Mouse (Mus musculus): ENCODE data around the gene Sspn. TPM values are rescaled to one million over a fixed set of nuclear protein-coding genes. Genes with fewer than 3 reads are reported as not detected.

Sspn gene
- polyA plus RNA-seq, 1 experiment from 2014 or later: 7.4 TPM

DNA sequence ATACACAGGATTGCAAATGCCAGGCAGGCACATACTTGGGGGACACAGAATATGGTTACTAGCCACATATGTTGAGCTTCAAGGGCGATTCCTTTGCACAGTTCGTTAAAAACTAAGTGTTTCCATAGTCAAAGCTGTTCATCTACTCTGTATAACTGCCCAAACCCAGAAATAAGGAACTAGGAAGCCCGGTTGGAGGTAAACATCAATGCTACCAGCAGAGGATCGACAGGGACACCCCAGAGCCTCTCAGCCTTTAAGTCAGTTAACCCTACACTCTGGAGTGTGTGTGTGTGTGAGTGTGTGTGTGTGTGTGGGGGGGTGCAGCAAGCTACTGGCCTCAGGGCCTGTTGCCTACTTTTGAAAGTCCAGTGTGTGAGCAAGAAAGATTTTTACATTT lies 21.5 kb upstream of the Sspn start:
- H3K9ac ChIP-seq: no peak overlapping the region
- no peaks in the 10 kb centered on the region for H3K27me3 ChIP-seq (ENCODE audit: insufficient read depth, low read length)
- H3K27ac ChIP-seq (ENCODE audit: low read depth): no peak overlapping the region
- no peaks in the 10 kb centered on the region for H3K4me1 ChIP-seq (ENCODE audit: insufficient read depth)
- TF ChIP-seq CTCF (IDR thresholded peaks at IDR 0.05; ENCODE audit: low read depth): no peak
- DNase-seq: no peak
- WGBS: 69% methylated on average over 4 of the region's 4 CpGs
- no peak overlapping the region for H3K4me3 ChIP-seq (ENCODE audit: low read depth, low read length)
- H3K9me3 ChIP-seq (ENCODE audit: low read depth, low read length): no peaks in the 10 kb centered on the region
- no peaks in the 10 kb centered on the region for H3K36me3 ChIP-seq (ENCODE audit: insufficient read depth)
- no peak for ATAC-seq (ENCODE audit: insufficient read depth)
- no peak overlapping the region for H3K4me2 ChIP-seq

DNA sequence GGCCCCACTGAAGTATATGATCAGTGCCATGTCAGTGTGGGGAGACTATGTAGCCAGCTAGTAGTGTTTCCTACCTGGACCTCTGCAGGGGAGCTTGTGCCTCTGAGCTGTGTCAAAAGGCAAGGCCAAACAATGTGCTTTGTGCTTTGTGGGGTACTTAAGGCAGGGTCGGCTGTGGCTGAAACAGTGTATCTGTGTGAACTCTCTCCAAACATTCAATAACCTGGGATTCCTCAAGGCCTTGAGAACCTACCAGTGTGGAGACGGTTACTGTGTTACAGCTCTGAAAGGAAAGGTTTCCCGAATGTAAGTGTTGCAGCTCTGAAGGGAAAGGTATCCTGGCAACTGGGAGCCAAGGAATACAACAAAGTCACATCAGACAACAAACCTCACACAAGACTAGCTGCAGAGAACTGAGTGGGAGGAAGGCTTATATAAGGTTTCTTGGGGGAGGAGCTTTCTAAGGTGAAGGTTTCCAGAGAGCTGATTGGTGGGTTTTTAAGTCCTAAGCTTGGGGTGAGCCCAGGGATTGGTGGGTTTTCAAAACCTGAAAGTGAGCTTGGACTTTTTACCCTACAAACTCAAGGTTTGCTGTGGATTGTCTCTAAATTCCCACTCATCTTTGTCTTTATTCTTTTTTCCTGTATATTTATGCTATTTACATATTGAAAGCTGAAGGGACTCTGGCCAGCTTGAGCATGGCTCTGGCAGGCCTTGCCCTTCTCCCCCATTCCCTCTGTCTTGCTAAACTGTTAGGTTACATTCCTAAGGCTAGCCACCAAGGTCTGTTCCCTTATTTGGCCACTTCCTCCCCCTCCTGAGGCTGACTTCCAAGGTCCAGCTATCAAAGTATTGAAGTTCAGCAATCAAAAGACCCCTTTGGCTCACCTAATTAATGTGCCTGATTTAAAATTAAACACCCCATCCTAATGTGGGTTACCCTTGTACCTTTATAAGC lies 20.7 kb upstream of the Sspn start:
- Histone ChIP-seq H3K4me3 (ENCODE audit: low read depth, low read length) (no peak overlapping the region), H3K9ac (no peak overlapping the region), H3K4me1 (ENCODE audit: insufficient read depth) (no peaks in the 10 kb centered on the region), H3K27me3 (ENCODE audit: insufficient read depth, low read length) (no peaks in the 10 kb centered on the region), H3K36me3 (ENCODE audit: insufficient read depth) (no peaks in the 10 kb centered on the region), H3K4me2 (no peak overlapping the region), H3K9me3 (ENCODE audit: low read depth, low read length) (no peaks in the 10 kb centered on the region), H3K27ac (ENCODE audit: low read depth) (no peak overlapping the region)
- 62% methylated on average over 3 of the region's 3 CpGs for WGBS
- TF ChIP-seq CTCF (IDR thresholded peaks at IDR 0.05; ENCODE audit: low read depth): no peak
- ATAC-seq (ENCODE audit: insufficient read depth) (no peak), DNase-seq (no peak)

DNA sequence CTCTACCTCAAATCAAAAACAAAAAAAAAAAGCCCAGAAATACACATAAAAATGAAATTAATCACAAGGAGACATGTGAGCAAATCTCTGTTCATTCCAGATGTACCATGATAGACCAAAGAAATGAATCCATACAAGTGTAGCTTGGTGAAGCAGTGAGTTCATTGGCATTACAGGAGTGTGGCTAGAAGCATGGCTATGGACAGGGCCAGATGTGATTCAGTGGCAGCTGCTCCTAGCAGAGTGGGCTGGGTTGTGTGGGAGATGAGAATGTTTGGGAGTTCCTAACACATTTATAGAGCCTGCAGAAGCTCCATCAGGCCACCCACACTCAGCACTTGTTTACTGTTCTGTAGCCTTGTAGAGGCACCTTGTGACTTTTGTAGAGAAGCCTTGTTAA lies 19.2 kb upstream of the Sspn start:
- no peak for ATAC-seq (ENCODE audit: insufficient read depth)

DNA sequence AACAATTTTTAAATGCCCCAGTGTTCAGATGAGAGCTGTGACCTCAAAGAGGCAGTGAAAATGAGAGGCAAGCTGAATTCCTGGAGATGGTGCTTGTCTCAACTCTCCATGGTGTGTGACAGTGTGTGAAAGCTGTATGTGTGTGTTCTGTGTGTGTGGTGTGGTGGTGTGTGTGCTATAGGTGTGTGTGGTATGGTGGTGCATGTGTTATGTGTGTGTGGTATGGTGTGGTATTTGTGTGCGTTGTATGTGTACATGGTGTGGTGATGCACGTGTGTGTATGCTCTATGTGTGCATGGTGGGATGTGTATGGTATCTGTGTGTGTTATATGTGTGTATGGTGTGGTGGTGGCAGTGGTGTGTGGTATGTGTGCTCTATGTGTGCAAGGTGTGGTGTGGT lies 16.0 kb upstream of the Sspn start:
- Histone ChIP-seq H3K27me3 (ENCODE audit: insufficient read depth, low read length) (no peaks in the 10 kb centered on the region), H3K4me2 (no peak overlapping the region), H3K36me3 (ENCODE audit: insufficient read depth) (no peaks in the 10 kb centered on the region), H3K4me1 (ENCODE audit: insufficient read depth) (no peaks in the 10 kb centered on the region), H3K4me3 (ENCODE audit: low read depth, low read length) (no peak overlapping the region), H3K27ac (ENCODE audit: low read depth) (no peak overlapping the region), H3K9me3 (ENCODE audit: low read depth, low read length) (no peaks in the 10 kb centered on the region), H3K9ac (no peak overlapping the region)
- WGBS: 87% methylated on average over 2 of the region's 2 CpGs
- ATAC-seq (ENCODE audit: insufficient read depth) (no peak), DNase-seq (no peak)
- TF ChIP-seq CTCF (IDR thresholded peaks at IDR 0.05; ENCODE audit: low read depth): no peak

More for the DNA sequence above, 19.2 kb upstream of the Sspn start:
- Histone ChIP-seq H3K4me1 (ENCODE audit: insufficient read depth) (no peaks in the 10 kb centered on the region), H3K4me3 (ENCODE audit: low read depth, low read length) (no peak overlapping the region), H3K27ac (ENCODE audit: low read depth) (no peak overlapping the region), H3K9me3 (ENCODE audit: low read depth, low read length) (no peaks in the 10 kb centered on the region), H3K9ac (no peak overlapping the region), H3K4me2 (no peak overlapping the region), H3K36me3 (ENCODE audit: insufficient read depth) (no peaks in the 10 kb centered on the region), H3K27me3 (ENCODE audit: insufficient read depth, low read length) (no peaks in the 10 kb centered on the region)
- no peak for DNase-seq
- TF ChIP-seq CTCF (IDR thresholded peaks at IDR 0.05; ENCODE audit: low read depth): no peak

- H3K36me3 ChIP-seq (ENCODE audit: insufficient read depth): no peaks in the 10 kb centered on the region
- H3K27ac ChIP-seq (ENCODE audit: low read depth): no peak overlapping the region
- no peak for DNase-seq
- no peak overlapping the region for H3K4me2 ChIP-seq
- no peaks in the 10 kb centered on the region for H3K27me3 ChIP-seq (ENCODE audit: insufficient read depth, low read length)
- H3K9ac ChIP-seq: no peak overlapping the region
- no peaks in the 10 kb centered on the region for H3K9me3 ChIP-seq (ENCODE audit: low read depth, low read length)
- H3K4me3 ChIP-seq (ENCODE audit: low read depth, low read length): no peak overlapping the region
- ATAC-seq (ENCODE audit: insufficient read depth): no peak
- 68% methylated on average over 6 of the region's 6 CpGs for WGBS
- H3K4me1 ChIP-seq (ENCODE audit: insufficient read depth): no peaks in the 10 kb centered on the region
- no peak for TF ChIP-seq CTCF (IDR thresholded peaks at IDR 0.05; ENCODE audit: low read depth)
Measured at GRCm38 (mm10) chr6:145916401-145916800, 15.0 kb upstream of the Sspn start.

DNA sequence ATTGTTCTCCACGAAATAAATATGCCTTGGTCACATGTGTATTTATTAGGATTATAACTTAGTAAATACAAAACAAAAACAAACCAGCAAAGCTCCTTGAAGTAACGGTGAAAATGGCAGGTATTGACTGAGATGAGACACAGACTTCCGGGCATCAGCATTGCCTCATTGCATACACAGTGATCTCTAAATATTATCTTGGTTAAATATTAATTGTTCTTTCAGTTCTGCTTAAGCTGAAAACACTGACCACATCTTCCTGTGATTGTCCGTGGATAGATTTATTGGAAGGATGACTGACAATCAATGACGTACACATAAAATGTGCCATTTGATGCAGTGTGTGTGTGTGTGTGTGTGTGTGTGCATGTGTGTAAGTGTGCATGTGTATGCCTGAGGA lies 13.2 kb upstream of the Sspn start:
- no peak overlapping the region for H3K27ac ChIP-seq (ENCODE audit: low read depth)
- TF ChIP-seq CTCF (IDR thresholded peaks at IDR 0.05; ENCODE audit: low read depth): no peak
- no peaks in the 10 kb centered on the region for H3K4me1 ChIP-seq (ENCODE audit: insufficient read depth)
- WGBS: 69% methylated on average over 5 of the region's 5 CpGs
- H3K36me3 ChIP-seq (ENCODE audit: insufficient read depth): no peaks in the 10 kb centered on the region
- ATAC-seq (ENCODE audit: insufficient read depth): no peak
- H3K9ac ChIP-seq: no peak overlapping the region
- H3K27me3 ChIP-seq (ENCODE audit: insufficient read depth, low read length): no peaks in the 10 kb centered on the region
- no peak overlapping the region for H3K4me3 ChIP-seq (ENCODE audit: low read depth, low read length)
- H3K9me3 ChIP-seq (ENCODE audit: low read depth, low read length): no peaks in the 10 kb centered on the region
- no peak for DNase-seq
- no peak overlapping the region for H3K4me2 ChIP-seq

GRCm38 (mm10) chr6:145923594-145923993 lies 7.8 kb upstream of the Sspn start:
- DNase-seq: no peak
- Histone ChIP-seq H3K4me1 (ENCODE audit: insufficient read depth) (no peaks in the 10 kb centered on the region), H3K27ac (ENCODE audit: low read depth) (no peak overlapping the region), H3K36me3 (ENCODE audit: insufficient read depth) (no peaks in the 10 kb centered on the region), H3K4me2 (no peak overlapping the region), H3K4me3 (ENCODE audit: low read depth, low read length) (no peak overlapping the region), H3K9me3 (ENCODE audit: low read depth, low read length) (no peaks in the 10 kb centered on the region), H3K9ac (no peak overlapping the region), H3K27me3 (ENCODE audit: insufficient read depth, low read length) (no peaks in the 10 kb centered on the region)
- no peak for ATAC-seq (ENCODE audit: insufficient read depth)
- WGBS: 65% methylated on average over 6 of the region's 6 CpGs
- no peak for TF ChIP-seq CTCF (IDR thresholded peaks at IDR 0.05; ENCODE audit: low read depth)

Data from lung, embryonic 14.5 days (tissue).